Mouse (Mus musculus) heart, postnatal 0 days (tissue): ENCODE data around the gene Ppp5c. TPM values are rescaled to one million over a fixed set of nuclear protein-coding genes. Genes with fewer than 3 reads are reported as not detected.

Experiments
- ATAC-seq: fragments of 200-750 bp; cut with Nextera tagmentation; 2 replicates; pipeline ENCODE4 v1.8.0; 2017; ENCODE audit warnings: low read depth, moderate number of reproducible peaks, moderate library complexity; ENCODE audit not compliant: insufficient read depth
- DNase-seq: peaks from one replicate; pipeline ENCODE4 v3.0.0-alpha.2; 2016; ENCODE audit warnings: low spot score
- H3K27ac ChIP-seq: fragments of 300-500 bp; sonication (generic); 2 replicates; pipeline ENCODE4 v1.5.1; 2014; ENCODE audit warnings: low read depth, mild to moderate bottlenecking
- H3K27me3 ChIP-seq: fragments of 300-500 bp; sonication (generic); 2 replicates; pipeline ENCODE4 v1.6.1; 2014; ENCODE audit warnings: low read length, mixed read lengths; ENCODE audit not compliant: control insufficient read depth, insufficient read depth
- H3K36me3 ChIP-seq: fragments of 300-500 bp; sonication (generic); replicated peaks from 2 replicates; pipeline ENCODE4 v1.6.1; 2014; ENCODE audit warnings: low read length, mixed read lengths; ENCODE audit not compliant: control insufficient read depth, insufficient read depth
- H3K4me1 ChIP-seq: fragments of 300-500 bp; sonication (generic); 2 replicates; pipeline ENCODE4 v1.6.1; 2014; ENCODE audit warnings: antibody characterized with exemption; ENCODE audit not compliant: control insufficient read depth, insufficient read depth
- H3K4me2 ChIP-seq: fragments of 300-500 bp; sonication (generic); 2 replicates; pipeline ENCODE4 v1.6.1; 2014; ENCODE audit warnings: low read depth, mild to moderate bottlenecking, low read length, moderate library complexity
- H3K4me3 ChIP-seq: fragments of 300-500 bp; sonication (generic); 2 replicates; pipeline ENCODE4 v1.5.1; 2014; ENCODE audit warnings: low read depth, low read length
- H3K9ac ChIP-seq: fragments of 300-500 bp; sonication (generic); replicated peaks from 2 replicates; pipeline ENCODE4 v1.6.1; 2014; ENCODE audit warnings: low read depth, low read length, mixed read lengths
- H3K9me3 ChIP-seq: fragments of 300-500 bp; sonication (generic); replicated peaks from 2 replicates; pipeline ENCODE4 v1.6.1; 2016; ENCODE audit warnings: low read length; ENCODE audit not compliant: control insufficient read depth
- CTCF ChIP-seq: IDR thresholded peaks from 2 replicates; pipeline ENCODE4 v1.5.1; 2016; ENCODE audit warnings: antibody characterized with exemption, control low read depth, low read depth
- EP300 ChIP-seq: IDR thresholded peaks from 2 replicates; pipeline ENCODE4 v1.6.1; 2016; ENCODE audit warnings: antibody characterized with exemption, low read depth
- WGBS: fragments of 180-500 bp; shearing (Covaris S2); extraction: QIAGEN DNeasy Blood & Tissue Kit; methylation state at CpG from one replicate; pipeline ENCODE4 v1.1.7; 2014; 5-methylcytosine and 5-hydroxymethylcytosine counted together
- polyA plus RNA-seq: library from polyadenylated mRNA; unstranded; fragments of >200 nt; fragmentation: Nextera tagmentation; extraction: Ambion mirVana; gene quantifications from 2 replicates; pipeline ENCODE4 v1.2.1, GENCODE M21; 2015
- total RNA-seq: library from RNA; depleted of rRNA; stranded (reverse); fragments of >200 nt; gene quantifications from 2 replicates; pipeline ENCODE4 v1.2.3, GENCODE M21; 2014; ENCODE audit warnings: low replicate concordance

The Ppp5c gene
- total and polyA plus RNA-seq, 2 experiments from 2014 or later, result 55.0 to 88.5 TPM

DNA sequence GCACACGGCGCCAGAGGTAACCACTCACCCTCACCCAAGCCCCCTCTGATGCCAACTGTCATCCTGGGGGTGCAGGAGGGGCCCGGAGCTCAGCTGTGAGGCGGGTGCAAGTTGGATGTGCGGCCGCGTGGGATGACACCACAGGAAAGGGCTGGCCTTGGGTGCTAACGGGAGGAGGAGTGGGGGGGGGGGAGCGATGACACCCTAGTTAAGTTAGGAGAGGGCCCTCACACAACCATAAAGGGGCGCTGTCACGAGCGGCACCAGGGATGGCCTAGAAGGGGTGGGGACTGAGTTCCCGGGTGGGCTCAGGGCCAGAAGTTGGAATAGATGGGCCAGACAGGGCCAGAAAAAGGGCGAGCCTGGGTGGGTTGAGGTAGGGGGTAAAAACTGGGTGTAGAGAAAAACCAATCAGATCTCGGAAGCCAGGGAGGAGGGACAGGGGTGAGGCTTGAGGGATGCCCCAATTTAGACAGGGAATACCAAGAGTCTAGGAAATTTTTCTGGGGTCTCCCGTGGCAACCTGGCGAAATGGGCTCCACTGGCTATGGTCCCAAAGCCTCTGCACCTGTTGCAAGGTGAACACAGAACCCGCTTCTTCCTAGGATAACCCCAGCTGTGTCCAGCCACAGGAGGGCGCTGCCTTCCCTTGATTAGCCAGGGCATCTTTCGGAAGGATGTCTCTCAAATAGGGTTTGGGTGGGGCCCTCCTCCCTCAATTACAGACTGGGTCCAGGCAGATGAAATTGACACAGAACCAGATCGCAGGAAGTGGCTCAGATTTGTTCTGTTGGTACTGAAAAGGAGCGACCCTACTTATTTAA lies 33.3 kb upstream of the Ppp5c start:
- no peaks in the 10 kb centered on the region for H3K36me3 ChIP-seq
- H3K9me3 ChIP-seq, result no peaks in the 10 kb centered on the region
- ATAC-seq (peak; percentile 22), DNase-seq (peak; percentile 64)
- H3K27me3 ChIP-seq, result no peaks in the 10 kb centered on the region
- 22% methylated on average over 21 of the region's 22 CpGs for WGBS
- peak overlapping the region; percentile 62 for H3K4me3 ChIP-seq
- TF ChIP-seq CTCF (peak; percentile 53), EP300 (no peak; the same call in 1 of the 2 replicates)
- H3K4me1 ChIP-seq, result peaks cover 37% of the 10 kb centered on the region
- H3K27ac ChIP-seq, result peak overlapping the region; percentile 95
- H3K9ac ChIP-seq, result peak overlapping the region; percentile 73
- H3K4me2 ChIP-seq, result peak overlapping the region; percentile 81

DNA sequence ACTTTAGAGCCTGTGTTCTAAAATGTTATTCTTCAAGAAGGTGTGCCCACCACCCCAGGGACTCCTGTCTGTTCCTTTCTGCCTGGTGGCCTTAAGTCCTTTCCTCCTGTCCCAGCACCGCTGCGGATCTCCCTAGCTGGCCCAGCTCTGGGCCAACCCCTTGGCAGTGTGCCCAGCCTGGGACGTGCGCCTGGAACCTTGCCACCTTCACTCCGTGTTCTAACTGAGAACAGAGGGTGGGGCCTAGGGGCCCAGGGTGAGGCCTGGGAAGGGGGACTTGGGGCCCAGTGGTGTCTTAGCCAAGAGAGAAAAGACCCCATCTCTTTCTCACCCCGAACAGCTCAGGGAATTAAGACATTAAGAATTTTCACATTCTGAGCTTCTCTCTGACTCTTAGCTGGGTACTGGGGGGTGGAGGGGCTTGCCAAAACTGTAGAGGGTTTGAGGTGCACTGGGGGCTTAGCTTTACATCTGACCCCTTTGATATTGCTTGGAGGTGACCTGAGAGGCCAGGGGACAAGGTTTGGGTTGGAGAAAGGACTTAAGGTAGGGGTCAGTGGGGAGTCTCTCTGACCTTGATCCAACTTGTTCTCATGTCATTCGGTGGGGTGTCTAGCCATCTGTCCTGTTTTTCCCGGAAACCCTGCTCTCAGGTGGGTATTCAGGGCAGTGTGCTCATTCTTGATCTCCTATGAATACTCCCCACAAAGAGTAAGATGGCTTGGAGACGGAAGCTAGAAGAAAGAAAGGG lies 32.5 kb upstream of the Ppp5c start:
- DNase-seq (peak; percentile 96), ATAC-seq (peak; percentile 56)
- TF ChIP-seq EP300 (peak; percentile 54), CTCF (no peak)
- H3K9ac ChIP-seq, result peak overlapping the region; percentile 73
- 10% methylated on average over 9 of the region's 9 CpGs for WGBS
- no peaks in the 10 kb centered on the region for H3K36me3 ChIP-seq
- peak overlapping the region; percentile 95 for H3K27ac ChIP-seq
- H3K4me2 ChIP-seq, result peak overlapping the region; percentile 81
- peak overlapping the region; percentile 62 for H3K4me3 ChIP-seq
- no peaks in the 10 kb centered on the region for H3K9me3 ChIP-seq
- peaks cover 43% of the 10 kb centered on the region for H3K4me1 ChIP-seq
- H3K27me3 ChIP-seq, result no peaks in the 10 kb centered on the region

DNA sequence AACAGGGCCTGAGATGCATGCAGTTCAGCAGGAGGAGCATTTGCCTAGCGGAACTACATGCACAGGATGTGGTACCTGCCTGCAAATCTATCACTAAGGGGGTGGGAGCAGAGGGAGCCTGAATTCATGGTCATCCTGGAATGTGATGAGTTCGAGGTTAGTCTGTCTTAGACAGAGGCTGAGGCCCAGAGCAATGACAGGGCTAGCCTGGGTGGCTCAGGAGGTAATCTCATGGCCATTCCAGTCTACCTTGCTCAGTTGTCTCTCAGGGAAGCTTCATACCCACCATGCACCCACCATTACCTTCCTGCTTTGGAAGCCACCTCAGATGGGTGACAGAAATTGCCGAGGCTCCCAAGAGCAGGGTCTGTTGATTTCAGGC lies 31.7 kb upstream of the Ppp5c start:
- peak overlapping the region; percentile 62 for H3K4me3 ChIP-seq
- WGBS, result 38% methylated on average over 3 of the region's 3 CpGs
- TF ChIP-seq CTCF (no peak), EP300 (no peak)

DNA sequence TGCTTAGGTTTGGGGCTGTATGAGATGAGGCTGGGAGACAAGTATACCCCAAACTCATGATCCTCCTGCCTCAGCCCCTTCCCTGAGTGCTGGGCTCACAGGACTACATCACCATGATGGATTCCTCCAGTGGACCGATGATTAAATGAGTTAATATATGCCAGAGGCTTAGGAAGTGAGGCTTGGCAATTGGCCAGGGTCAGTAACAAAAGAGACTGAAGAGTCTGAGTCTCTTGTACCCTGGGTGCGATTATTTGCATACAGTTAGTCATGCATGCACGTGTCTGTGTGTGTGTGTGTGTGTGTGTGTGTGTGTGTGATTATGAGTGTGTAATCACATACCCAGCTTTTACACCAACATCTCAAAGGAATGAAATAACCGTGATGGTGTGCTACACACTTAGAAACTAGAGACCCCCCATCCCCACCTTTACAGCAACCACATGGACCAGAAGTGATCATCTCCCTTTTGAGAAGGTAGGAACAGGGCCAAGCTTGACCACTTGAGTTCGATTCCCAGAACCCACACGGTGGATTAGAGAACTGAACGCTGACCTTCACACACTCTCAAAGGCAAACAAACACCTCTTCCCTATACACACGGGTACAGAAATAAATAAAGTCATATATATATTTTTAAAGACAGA lies 31.2 kb upstream of the Ppp5c start:
- no peak for ATAC-seq
- peak; percentile 66 for DNase-seq
- peaks cover 43% of the 10 kb centered on the region for H3K4me1 ChIP-seq

More for the DNA sequence above, 31.7 kb upstream of the Ppp5c start:
- H3K36me3 ChIP-seq, result peaks cover 7% of the 10 kb centered on the region; the same call in 1 of the 2 replicates
- no peaks in the 10 kb centered on the region for H3K27me3 ChIP-seq
- no peak for ATAC-seq
- H3K4me1 ChIP-seq, result peaks cover 43% of the 10 kb centered on the region
- DNase-seq, result no peak
- peak overlapping the region; percentile 81 for H3K4me2 ChIP-seq
- peak overlapping the region; percentile 95 for H3K27ac ChIP-seq
- H3K9me3 ChIP-seq, result no peaks in the 10 kb centered on the region
- peak overlapping the region; percentile 73 for H3K9ac ChIP-seq

DNA sequence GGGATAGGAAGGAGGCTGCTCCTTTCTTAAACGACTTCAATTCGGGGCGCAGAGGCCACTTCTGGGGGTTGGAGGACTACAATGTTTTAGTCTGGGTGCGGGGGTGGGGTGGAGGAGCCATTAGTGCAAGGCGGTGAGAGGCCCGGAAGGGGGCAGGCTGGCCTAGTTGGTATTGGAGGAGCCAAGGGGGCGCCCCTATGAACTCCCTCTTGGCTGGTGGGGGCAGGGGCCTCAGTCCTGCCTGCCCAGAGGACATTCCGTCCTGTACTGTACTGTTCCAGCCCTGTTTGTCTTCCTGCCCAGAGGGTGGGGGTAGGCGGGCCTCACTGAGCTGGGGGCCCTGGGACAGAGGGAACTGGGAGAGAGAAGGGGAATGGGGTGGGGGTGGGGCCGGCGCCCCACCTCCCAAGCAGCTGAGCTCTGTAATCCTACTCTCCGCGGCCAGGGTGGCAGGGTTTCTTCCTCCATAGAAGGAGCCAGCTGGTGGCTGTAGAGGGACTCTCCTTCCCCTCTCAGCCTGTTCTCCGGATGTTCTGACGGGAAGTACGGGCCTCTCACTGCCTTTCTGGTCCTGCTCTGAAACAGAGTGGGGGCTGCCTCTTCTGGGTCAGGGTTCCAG lies 30.5 kb upstream of the Ppp5c start:
- Histone ChIP-seq H3K27me3 (no peaks in the 10 kb centered on the region), H3K4me1 (peaks cover 43% of the 10 kb centered on the region), H3K27ac (peak overlapping the region; percentile 95), H3K9me3 (no peaks in the 10 kb centered on the region), H3K4me2 (peak overlapping the region; percentile 81), H3K9ac (peak overlapping the region; percentile 39), H3K4me3 (peak overlapping the region; percentile 1; the same call in 1 of the 2 replicates), H3K36me3 (peaks cover 20% of the 10 kb centered on the region)
- DNase-seq (peak; percentile 97), ATAC-seq (peak; percentile 85)
- under 1% methylated on average over 14 of the region's 16 CpGs for WGBS
- peak; percentile 100 for TF ChIP-seq EP300
- TF ChIP-seq CTCF, result peak; percentile 60

More for the DNA sequence above, 31.2 kb upstream of the Ppp5c start:
- Histone ChIP-seq H3K4me3 (peak overlapping the region; percentile 62; the same call in 1 of the 2 replicates), H3K27me3 (no peaks in the 10 kb centered on the region), H3K9ac (peak overlapping the region; percentile 73), H3K27ac (peak overlapping the region; percentile 95), H3K9me3 (no peaks in the 10 kb centered on the region), H3K36me3 (peaks cover 12% of the 10 kb centered on the region; the same call in 1 of the 2 replicates), H3K4me2 (peak overlapping the region; percentile 81)
- 7% methylated on average over 8 of the region's 8 CpGs for WGBS
- TF ChIP-seq CTCF (no peak), EP300 (no peak)
